Mouse (Mus musculus): Measurements from ENCODE around the gene Coq5.

GRCm38 (mm10) chr5:115256909-115257546 is 22.4 kb upstream of the Coq5 start:
- no peak for TF ChIP-seq CTCF (IDR thresholded peaks at IDR 0.05; ENCODE audit: borderline replicate concordance, insufficient read depth, low read length)
- no peak for TF ChIP-seq POLR2A (IDR thresholded peaks at IDR 0.05; ENCODE audit: low read depth, low read length)

All from embryonic fibroblast, embryonic 13.5 days (primary cell).